Mouse (Mus musculus): ENCODE data around the gene Det1. TPM values are rescaled to one million over a fixed set of nuclear protein-coding genes. Genes with fewer than 3 reads are reported as not detected.
A peak's percentile ranks its signal among the peaks of the same experiment; 100 is the strongest.

The Det1 gene
- 13.6 and 14.8 TPM in 2 replicates for polyA plus RNA-seq (2012; rRNA removed)

DNA sequence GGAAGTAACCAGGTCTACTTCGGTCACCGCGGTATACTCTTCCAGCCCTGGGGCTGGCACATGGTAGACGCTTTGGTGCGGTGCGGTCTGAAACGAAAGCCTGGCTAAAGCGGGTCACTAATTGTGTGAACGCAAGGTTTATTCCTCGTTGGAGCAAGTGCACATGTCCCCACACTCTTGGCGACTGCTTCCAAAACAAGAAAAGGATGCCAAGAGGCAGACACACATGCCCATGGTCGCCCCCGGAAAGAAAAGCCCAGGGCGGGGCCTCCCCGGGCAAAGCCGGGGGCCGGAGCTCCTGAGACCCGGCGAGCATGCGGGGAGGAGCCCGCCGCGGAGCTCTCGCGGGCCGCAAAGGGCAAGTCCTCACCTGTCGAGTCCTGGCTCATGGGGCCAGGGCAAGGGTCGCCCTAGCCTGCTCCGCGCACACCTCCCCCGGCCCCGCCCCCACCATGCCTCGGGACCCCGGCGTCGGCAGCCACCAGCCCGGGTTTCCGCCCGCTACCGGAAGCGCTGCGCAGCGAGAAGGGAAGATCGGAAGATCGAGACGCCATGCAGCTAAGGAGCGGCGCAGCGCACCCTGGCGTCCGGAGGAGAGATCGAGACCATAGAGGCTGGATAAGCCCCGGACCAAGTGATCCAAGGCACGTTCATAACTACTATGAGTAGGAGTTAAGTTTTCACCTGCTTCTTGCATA lies at the start of gene Det1:
Gene Det1 (minus strand): TSS at position 527 of the 698 bp plus-strand sequence.
- peak within 1 kb of the TSS; percentile 63 for H3K27ac ChIP-seq (ENCODE audit: control insufficient read depth, insufficient read depth, low read depth, low read length)
- TF ChIP-seq CTCF (IDR thresholded peaks at IDR 0.05; ENCODE audit: control insufficient read depth, insufficient read depth, insufficient replicate concordance, low read depth, low read length) = peak; percentile 91
- TF ChIP-seq POLR2A (IDR thresholded peaks at IDR 0.05; ENCODE audit: control insufficient read depth, low read depth, low read length) = peak; percentile 71
- H3K4me1 ChIP-seq (ENCODE audit: control insufficient read depth, insufficient read depth, low read length) = peaks cover 7% of the 10 kb centered on the region
- H3K4me3 ChIP-seq (ENCODE audit: control insufficient read depth, low read depth, low read length) = peak within 1 kb of the TSS; percentile 94
- H3K27me3 ChIP-seq (ENCODE audit: control insufficient read depth, insufficient read depth, low read length) = no peaks in the 10 kb centered on the region
- H3K36me3 ChIP-seq (ENCODE audit: control insufficient read depth, insufficient read depth, low read length) = peaks cover 1% of the 10 kb centered on the region

DNA sequence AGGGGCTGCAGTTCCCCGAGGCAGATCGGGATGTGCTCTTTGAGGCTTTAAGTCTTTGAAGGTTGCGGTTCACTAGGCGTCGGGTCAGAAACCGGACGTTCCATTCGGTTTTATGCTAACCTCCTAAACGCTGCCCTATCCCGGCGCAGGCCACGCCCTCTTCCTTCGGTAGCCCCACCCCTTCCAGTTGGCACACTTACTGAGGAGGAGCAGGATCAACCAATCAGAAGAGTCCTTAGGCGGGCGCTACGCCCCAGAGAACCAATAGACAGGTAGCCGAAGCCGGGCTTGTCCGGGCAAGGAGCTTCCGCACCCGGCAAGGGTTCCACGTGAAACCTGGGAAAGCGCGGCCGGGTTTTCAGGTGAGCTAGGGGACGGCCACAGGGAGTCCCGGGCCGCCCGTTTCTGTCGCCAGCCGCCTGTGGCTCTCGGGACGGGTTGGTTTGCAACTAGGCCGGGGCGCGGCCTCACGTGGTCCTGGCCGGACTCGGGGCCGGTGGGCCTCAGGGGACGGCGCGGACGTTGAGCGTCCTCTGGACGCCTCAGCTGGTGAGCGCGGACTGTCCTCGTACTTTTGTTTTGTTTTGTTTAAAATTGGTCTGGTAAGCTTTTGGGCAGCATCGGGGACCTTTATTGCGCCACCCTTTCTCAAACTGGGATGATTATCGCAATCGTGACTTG lies 48.7 kb upstream of the Det1 start, which contains the start of gene Aen:
Gene Aen (plus strand): TSS at position 202 of the 681 bp plus-strand sequence.
- TF ChIP-seq CTCF (IDR thresholded peaks at IDR 0.05; ENCODE audit: control insufficient read depth, insufficient read depth, insufficient replicate concordance, low read depth, low read length) = no peak
- TF ChIP-seq POLR2A (IDR thresholded peaks at IDR 0.05; ENCODE audit: control insufficient read depth, low read depth, low read length) = peak; percentile 67
- Histone ChIP-seq H3K27ac (ENCODE audit: control insufficient read depth, insufficient read depth, low read depth, low read length) (peak within 1 kb of the TSS; percentile 83), H3K27me3 (ENCODE audit: control insufficient read depth, insufficient read depth, low read length) (no peaks in the 10 kb centered on the region), H3K4me1 (ENCODE audit: control insufficient read depth, insufficient read depth, low read length) (peaks cover 13% of the 10 kb centered on the region), H3K36me3 (ENCODE audit: control insufficient read depth, insufficient read depth, low read length) (no peaks in the 10 kb centered on the region), H3K4me3 (ENCODE audit: control insufficient read depth, low read depth, low read length) (peak within 1 kb of the TSS; percentile 90)

- H3K27me3 ChIP-seq (ENCODE audit: control insufficient read depth, insufficient read depth, low read length) = no peaks in the 10 kb centered on the region
- peak overlapping the region; percentile 83 for H3K27ac ChIP-seq (ENCODE audit: control insufficient read depth, insufficient read depth, low read depth, low read length)
- H3K4me1 ChIP-seq (ENCODE audit: control insufficient read depth, insufficient read depth, low read length) = peaks cover 13% of the 10 kb centered on the region
- H3K36me3 ChIP-seq (ENCODE audit: control insufficient read depth, insufficient read depth, low read length) = no peaks in the 10 kb centered on the region
- peak overlapping the region; percentile 90 for H3K4me3 ChIP-seq (ENCODE audit: control insufficient read depth, low read depth, low read length)
- TF ChIP-seq CTCF (IDR thresholded peaks at IDR 0.05; ENCODE audit: control insufficient read depth, insufficient read depth, insufficient replicate concordance, low read depth, low read length) (no peak), POLR2A (IDR thresholded peaks at IDR 0.05; ENCODE audit: control insufficient read depth, low read depth, low read length) (no peak)
Observed at GRCm38 (mm10) chr7:78895021-78895652, 48.1 kb upstream of the Det1 start.

- no peaks in the 10 kb centered on the region for H3K27me3 ChIP-seq (ENCODE audit: control insufficient read depth, insufficient read depth, low read length)
- TF ChIP-seq POLR2A (IDR thresholded peaks at IDR 0.05; ENCODE audit: control insufficient read depth, low read depth, low read length) (no peak), CTCF (IDR thresholded peaks at IDR 0.05; ENCODE audit: control insufficient read depth, insufficient read depth, insufficient replicate concordance, low read depth, low read length) (no peak)
- H3K36me3 ChIP-seq (ENCODE audit: control insufficient read depth, insufficient read depth, low read length) = no peaks in the 10 kb centered on the region
- H3K4me1 ChIP-seq (ENCODE audit: control insufficient read depth, insufficient read depth, low read length) = peaks cover 13% of the 10 kb centered on the region
- no peak overlapping the region; the same call in 1 of the 2 replicates for H3K4me3 ChIP-seq (ENCODE audit: control insufficient read depth, low read depth, low read length)
- H3K27ac ChIP-seq (ENCODE audit: control insufficient read depth, insufficient read depth, low read depth, low read length) = no peak overlapping the region
Observed at GRCm38 (mm10) chr7:78893917-78894316, 46.9 kb upstream of the Det1 start.

DNA sequence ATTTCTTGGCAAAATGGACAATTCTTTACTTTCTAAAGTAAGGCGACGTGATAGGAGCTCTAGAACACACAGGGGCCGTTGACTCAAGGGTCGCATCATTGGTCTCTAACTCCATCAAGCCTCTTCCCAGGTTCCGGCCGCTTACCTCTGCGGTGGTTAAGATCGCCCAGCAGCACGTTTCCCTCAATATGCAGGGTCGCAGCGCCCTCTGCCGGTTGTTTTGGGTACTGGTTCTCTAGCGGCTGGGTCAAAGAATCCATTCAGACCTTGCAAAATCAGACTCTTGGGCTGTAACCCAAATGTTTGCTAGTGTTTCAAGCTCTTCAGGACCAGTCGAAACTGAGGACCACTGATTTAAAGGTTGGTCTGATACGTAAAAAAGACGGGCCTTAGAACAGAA lies 43.6 kb upstream of the Det1 start:
- Histone ChIP-seq H3K4me1 (ENCODE audit: control insufficient read depth, insufficient read depth, low read length) (peaks cover 7% of the 10 kb centered on the region), H3K4me3 (ENCODE audit: control insufficient read depth, low read depth, low read length) (no peak overlapping the region)
- TF ChIP-seq POLR2A (IDR thresholded peaks at IDR 0.05; ENCODE audit: control insufficient read depth, low read depth, low read length) (no peak), CTCF (IDR thresholded peaks at IDR 0.05; ENCODE audit: control insufficient read depth, insufficient read depth, insufficient replicate concordance, low read depth, low read length) (peak; percentile 97)

DNA sequence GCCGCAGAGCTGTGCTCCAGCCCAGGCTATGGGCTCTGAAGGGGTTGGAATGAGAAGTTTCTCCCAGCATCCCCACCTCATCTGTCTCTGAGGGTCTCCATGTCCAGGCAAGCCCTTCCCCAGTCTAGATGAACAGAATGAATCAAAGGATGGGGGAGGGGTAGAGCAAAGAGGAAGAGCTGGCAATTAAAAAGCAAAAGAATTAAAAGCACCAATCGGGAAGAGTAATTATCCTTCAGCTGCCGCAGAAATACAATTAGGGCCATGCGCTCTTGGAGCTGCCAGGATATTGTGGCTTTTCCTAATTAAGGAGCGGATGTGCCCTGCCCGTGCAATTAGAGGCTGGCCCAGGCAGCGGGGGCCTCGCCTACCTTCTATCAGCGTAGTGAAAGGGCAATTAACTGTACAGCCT lies 40.4 kb upstream of the Det1 start:
- no peaks in the 10 kb centered on the region for H3K36me3 ChIP-seq (ENCODE audit: control insufficient read depth, insufficient read depth, low read length)
- peaks cover 4% of the 10 kb centered on the region; the same call in 1 of the 2 replicates for H3K27me3 ChIP-seq (ENCODE audit: control insufficient read depth, insufficient read depth, low read length)

More for the DNA sequence above, 43.6 kb upstream of the Det1 start:
- Histone ChIP-seq H3K36me3 (ENCODE audit: control insufficient read depth, insufficient read depth, low read length) (no peaks in the 10 kb centered on the region), H3K27me3 (ENCODE audit: control insufficient read depth, insufficient read depth, low read length) (peaks cover 2% of the 10 kb centered on the region; the same call in 1 of the 2 replicates), H3K27ac (ENCODE audit: control insufficient read depth, insufficient read depth, low read depth, low read length) (no peak overlapping the region)

DNA sequence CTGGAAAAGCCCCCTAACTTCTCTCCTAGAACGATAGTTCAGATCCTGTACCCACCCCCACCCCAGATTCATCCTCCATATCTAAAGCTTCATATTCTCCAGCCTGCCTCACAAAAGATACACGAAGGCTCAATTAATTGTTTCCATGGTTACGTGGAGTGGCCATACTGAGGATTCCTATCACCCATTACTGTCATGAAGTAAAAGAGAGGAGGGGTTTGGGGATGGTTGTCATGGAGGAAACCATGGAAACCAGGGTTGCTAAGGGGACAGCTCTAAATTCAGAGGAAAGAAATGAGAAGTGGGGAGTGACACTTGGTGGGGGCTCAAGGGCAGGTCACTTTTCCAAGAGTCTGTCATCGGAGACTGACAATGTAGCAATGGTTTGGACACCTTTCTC lies 39.4 kb upstream of the Det1 start:
- H3K27me3 ChIP-seq (ENCODE audit: control insufficient read depth, insufficient read depth, low read length) = peaks cover 4% of the 10 kb centered on the region; the same call in 1 of the 2 replicates
- H3K36me3 ChIP-seq (ENCODE audit: control insufficient read depth, insufficient read depth, low read length) = no peaks in the 10 kb centered on the region
- TF ChIP-seq CTCF (IDR thresholded peaks at IDR 0.05; ENCODE audit: control insufficient read depth, insufficient read depth, insufficient replicate concordance, low read depth, low read length) = no peak
- TF ChIP-seq POLR2A (IDR thresholded peaks at IDR 0.05; ENCODE audit: control insufficient read depth, low read depth, low read length) = no peak
- peak overlapping the region; percentile 85 for H3K4me3 ChIP-seq (ENCODE audit: control insufficient read depth, low read depth, low read length)
- no peak overlapping the region for H3K27ac ChIP-seq (ENCODE audit: control insufficient read depth, insufficient read depth, low read depth, low read length)
- H3K4me1 ChIP-seq (ENCODE audit: control insufficient read depth, insufficient read depth, low read length) = peaks cover 9% of the 10 kb centered on the region

More for the DNA sequence above, 40.4 kb upstream of the Det1 start:
- TF ChIP-seq POLR2A (IDR thresholded peaks at IDR 0.05; ENCODE audit: control insufficient read depth, low read depth, low read length) (no peak), CTCF (IDR thresholded peaks at IDR 0.05; ENCODE audit: control insufficient read depth, insufficient read depth, insufficient replicate concordance, low read depth, low read length) (no peak)
- no peak overlapping the region for H3K27ac ChIP-seq (ENCODE audit: control insufficient read depth, insufficient read depth, low read depth, low read length)
- H3K4me3 ChIP-seq (ENCODE audit: control insufficient read depth, low read depth, low read length) = peak overlapping the region; percentile 67
- H3K4me1 ChIP-seq (ENCODE audit: control insufficient read depth, insufficient read depth, low read length) = peaks cover 7% of the 10 kb centered on the region
